Mouse (Mus musculus) stomach, postnatal 0 days (tissue): ENCODE measurements around the gene Alppl2.

Source experiments
- CTCF ChIP-seq: IDR thresholded peaks from 2 replicates; pipeline ENCODE4 v1.5.1; 2016; ENCODE audit warnings: antibody characterized with exemption, low read depth, mild to moderate bottlenecking, moderate library complexity
- EP300 ChIP-seq: optimal IDR thresholded peaks from 2 replicates; pipeline ENCODE3; 2016; ENCODE audit warnings: antibody characterized with exemption

- peak; percentile 39 for TF ChIP-seq CTCF
- TF ChIP-seq EP300: no peak
These were observed 28.8 kb downstream of the Alppl2 start for GRCm38 (mm10) chr1:87060913-87061312.
